Mouse (Mus musculus) heart, adult 2 months (tissue): ENCODE measurements at regions not wholly inside any gene's neighbourhood (a gene's known extent, or its start where the extent isn't known, plus 50 kb on each side); places are given as distances from the start of the nearest gene placed in this dataset.

Experiments used
- DNase-seq, 2 experiments: peaks; one replicate each; pipeline ENCODE4 v3.0.0; 2021
- H3K27ac ChIP-seq: fragments of 200-600 bp; 2 replicates; pipeline ENCODE4 v1.8.1; 2022
- H3K27me3 ChIP-seq: fragments of 200-500 bp; 2 replicates; pipeline ENCODE4 v1.6.1; 2012; ENCODE audit warnings: mild to moderate bottlenecking, low read length, inconsistent platforms, mixed read lengths; ENCODE audit not compliant: control insufficient read depth, insufficient read depth
- H3K36me3 ChIP-seq: fragments of 200-500 bp; 2 replicates; pipeline ENCODE4 v1.6.1; 2012; ENCODE audit warnings: low read length, inconsistent platforms; ENCODE audit not compliant: control insufficient read depth, insufficient read depth
- H3K4me1 ChIP-seq: fragments of 200-500 bp; 2 replicates; pipeline ENCODE4 v1.6.1; 2011; ENCODE audit warnings: low read length; ENCODE audit not compliant: control insufficient read depth, insufficient read depth
- H3K4me3 ChIP-seq: fragments of 200-600 bp; 2 replicates; pipeline ENCODE4 v1.8.1; 2022
- H3K79me2 ChIP-seq: fragments of 200-500 bp; replicated peaks from 2 replicates; pipeline ENCODE4 v1.6.1; 2012; ENCODE audit warnings: mild to moderate bottlenecking, inconsistent platforms, low read length, moderate library complexity, mixed read lengths; ENCODE audit not compliant: control insufficient read depth, insufficient read depth
- H3K9ac ChIP-seq: fragments of 200-500 bp; 2 replicates; pipeline ENCODE4 v1.6.1; 2012; ENCODE audit warnings: low read depth, mild to moderate bottlenecking, control low read depth, inconsistent platforms, low read length, mixed read lengths
- CTCF ChIP-seq: fragments of 200-600 bp; IDR thresholded peaks from 2 replicates; pipeline ENCODE4 v1.8.1; 2022; ENCODE audit warnings: antibody characterized with exemption, mild to moderate bottlenecking, moderate library complexity
- EP300 ChIP-seq: fragments of 200-500 bp; IDR thresholded peaks from 2 replicates; pipeline ENCODE4 v1.6.1; 2011; ENCODE audit warnings: low read depth, low read length, control low read depth; ENCODE audit not compliant: insufficient read depth
- POLR2A ChIP-seq: fragments of 200-500 bp; IDR thresholded peaks from 2 replicates; pipeline ENCODE4 v1.6.1; 2011; ENCODE audit warnings: mild to moderate bottlenecking, low read depth, low read length, control low read depth; ENCODE audit not compliant: insufficient read depth
- WGBS: fragments of 180-500 bp; shearing (Covaris S2); methylation state at CpG from one replicate; pipeline ENCODE4 v1.1.7; 2018; 5-methylcytosine and 5-hydroxymethylcytosine counted together
- intact Hi-C: fragments of 180-260 bp; cut with DNase I; formaldehyde crosslinking; loops from one replicate; pipeline ENCODE4 v1.15.1; 2025

- TF ChIP-seq POLR2A (no peak), CTCF (no peak), EP300 (no peak)
Measured at GRCm38 (mm10) chr13:16762727-16763512, 751.3 kb downstream of the Inhba start.

GRCm38 (mm10) chr13:16763746-16764145, 752.1 kb downstream of the Inhba start:
- peak; percentile 7 to 23 for DNase-seq

More at GRCm38 (mm10) chr13:16762727-16763512, 751.3 kb downstream of the Inhba start:
- 79% methylated on average over 8 of the region's 8 CpGs for WGBS
- Histone ChIP-seq H3K79me2 (no peaks in the 10 kb centered on the region), H3K9ac (no peak overlapping the region), H3K36me3 (no peaks in the 10 kb centered on the region), H3K4me1 (no peaks in the 10 kb centered on the region), H3K4me3 (no peak overlapping the region), H3K27ac (no peak overlapping the region), H3K27me3 (no peaks in the 10 kb centered on the region)
- intact Hi-C loops = loop anchor here (5.0 kb wide), 1 partner anchor 751 kb away; the partner anchor contains the start of gene Inhba
- DNase-seq = no peak

GRCm38 (mm10) chr13:16769409-16769808, 757.8 kb downstream of the Inhba start:
- Histone ChIP-seq H3K27ac (no peak overlapping the region), H3K4me3 (no peak overlapping the region), H3K36me3 (no peaks in the 10 kb centered on the region), H3K9ac (no peak overlapping the region), H3K27me3 (no peaks in the 10 kb centered on the region), H3K4me1 (no peaks in the 10 kb centered on the region), H3K79me2 (no peaks in the 10 kb centered on the region)
- intact Hi-C loops = no loop called here
- DNase-seq = no peak
- TF ChIP-seq CTCF (no peak), EP300 (no peak)
- WGBS = 56% methylated on average over 2 of the region's 2 CpGs

More at GRCm38 (mm10) chr13:16763746-16764145, 752.1 kb downstream of the Inhba start:
- intact Hi-C loops = loop anchor here (5.0 kb wide), 1 partner anchor 751 kb away; the partner anchor contains the start of gene Inhba
- WGBS = 7% methylated on average over 2 of the region's 2 CpGs
- no peak overlapping the region for H3K4me3 ChIP-seq
- no peak overlapping the region for H3K9ac ChIP-seq
- no peaks in the 10 kb centered on the region for H3K4me1 ChIP-seq
- no peak overlapping the region for H3K27ac ChIP-seq
- H3K36me3 ChIP-seq = no peaks in the 10 kb centered on the region
- H3K79me2 ChIP-seq = no peaks in the 10 kb centered on the region
- no peaks in the 10 kb centered on the region for H3K27me3 ChIP-seq
- TF ChIP-seq EP300 (no peak), CTCF (peak; percentile 81)

GRCm38 (mm10) chr13:16769848-16770422, 758.3 kb downstream of the Inhba start:
- WGBS = 75% methylated on average over 6 of the region's 6 CpGs
- no peak overlapping the region for H3K4me3 ChIP-seq
- no peaks in the 10 kb centered on the region for H3K27me3 ChIP-seq
- intact Hi-C loops = loop anchor here (10.0 kb wide), 1 partner anchor 165 kb away; no protein-coding TSS in a partner anchor
- H3K79me2 ChIP-seq = no peaks in the 10 kb centered on the region
- no peak overlapping the region for H3K27ac ChIP-seq
- TF ChIP-seq POLR2A = no peak
- no peak for TF ChIP-seq CTCF
- no peak for TF ChIP-seq EP300
- H3K9ac ChIP-seq = no peak overlapping the region
- H3K36me3 ChIP-seq = no peaks in the 10 kb centered on the region
- DNase-seq = no peak
- no peaks in the 10 kb centered on the region for H3K4me1 ChIP-seq

GRCm38 (mm10) chr13:16771845-16772244, 760.2 kb downstream of the Inhba start:
- H3K36me3 ChIP-seq = no peaks in the 10 kb centered on the region
- H3K4me3 ChIP-seq = no peak overlapping the region
- TF ChIP-seq CTCF = no peak
- no peak for TF ChIP-seq POLR2A
- no peak for TF ChIP-seq EP300
- no peaks in the 10 kb centered on the region for H3K4me1 ChIP-seq
- H3K79me2 ChIP-seq = no peaks in the 10 kb centered on the region
- H3K27me3 ChIP-seq = no peaks in the 10 kb centered on the region
- H3K9ac ChIP-seq = no peak overlapping the region
- WGBS = 85% methylated on average over 4 of the region's 4 CpGs
- intact Hi-C loops = loop anchor here (10.0 kb wide), 1 partner anchor 163 kb away; no protein-coding TSS in a partner anchor
- no peak overlapping the region for H3K27ac ChIP-seq
- no peak for DNase-seq

GRCm38 (mm10) chr13:16805560-16805959, 793.9 kb downstream of the Inhba start:
- Histone ChIP-seq H3K9ac (no peak overlapping the region), H3K27ac (no peak overlapping the region), H3K4me3 (no peak overlapping the region), H3K36me3 (no peaks in the 10 kb centered on the region), H3K27me3 (no peaks in the 10 kb centered on the region), H3K4me1 (no peaks in the 10 kb centered on the region), H3K79me2 (no peaks in the 10 kb centered on the region)
- intact Hi-C loops = no loop called here
- DNase-seq = no peak
- WGBS = 56% methylated on average over 3 of the region's 3 CpGs
- no peak for TF ChIP-seq POLR2A
- no peak for TF ChIP-seq CTCF
- TF ChIP-seq EP300 = no peak
